Mouse (Mus musculus): ENCODE measurements around the gene Sntb2. TPM values are rescaled to one million over a fixed set of nuclear protein-coding genes. Genes with fewer than 3 reads are reported as not detected.
A peak's percentile ranks its signal among the peaks of the same experiment; 100 is the strongest.

Sntb2 gene
- polyA plus RNA-seq, 1 experiment from 2014 or later: 17.8 TPM

DNA sequence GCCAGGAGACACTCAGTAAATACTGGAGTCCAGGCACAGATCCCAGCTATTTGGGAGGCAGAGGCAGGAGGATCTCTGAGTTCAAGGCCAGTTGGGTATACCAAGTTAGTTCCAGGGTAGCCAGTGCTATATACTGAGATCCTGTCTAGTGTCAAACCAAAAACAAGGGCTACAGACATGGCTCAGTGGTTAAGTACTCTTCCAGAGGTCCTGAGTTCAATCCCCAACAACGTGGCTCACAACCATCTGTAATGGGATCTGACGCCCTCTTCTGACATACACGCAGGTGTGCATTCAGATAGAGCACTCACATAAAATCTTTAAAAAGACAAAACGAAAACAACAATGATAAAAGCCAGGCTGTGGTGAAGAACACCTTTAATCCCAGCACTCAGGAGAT is 113.9 kb downstream of the Sntb2 start:
- Histone ChIP-seq H3K4me2 (peak overlapping the region; percentile 87), H3K4me1 (peaks cover 15% of the 10 kb centered on the region), H3K9ac (no peak overlapping the region), H3K4me3 (peak overlapping the region; percentile 83), H3K27ac (no peak overlapping the region), H3K27me3 (no peaks in the 10 kb centered on the region), H3K36me3 (peaks cover 75% of the 10 kb centered on the region), H3K9me3 (no peaks in the 10 kb centered on the region)
- 98% methylated on average over 4 of the region's 4 CpGs for WGBS
- no peak for ATAC-seq (ENCODE audit: borderline replicate concordance, extremely low read depth, low FRiP score, low TSS enrichment)

DNA sequence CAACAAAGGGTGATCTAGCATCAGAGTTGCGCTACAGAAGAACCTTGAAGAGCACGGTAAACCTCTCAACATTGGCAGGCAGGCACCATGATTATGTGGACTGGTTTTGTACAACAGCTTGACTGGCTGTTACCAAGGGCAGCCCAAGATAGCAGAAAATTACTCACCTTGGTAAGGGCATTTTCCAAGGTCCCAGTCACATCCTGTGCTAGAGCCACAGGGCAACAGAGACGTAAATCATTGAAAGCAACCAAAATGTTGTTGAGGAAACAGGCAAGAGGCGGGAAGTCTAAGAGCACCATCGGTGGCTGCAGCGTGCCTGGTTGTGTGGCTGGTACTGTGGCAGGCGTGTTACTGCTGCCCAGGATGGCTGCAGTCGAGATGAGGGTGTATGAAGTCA is 116.5 kb downstream of the Sntb2 start:
- H3K36me3 ChIP-seq: peaks cover 52% of the 10 kb centered on the region
- H3K4me2 ChIP-seq: no peak overlapping the region
- H3K9me3 ChIP-seq: no peaks in the 10 kb centered on the region
- 96% methylated on average over 8 of the region's 8 CpGs for WGBS
- H3K27ac ChIP-seq: no peak overlapping the region
- no peak overlapping the region for H3K9ac ChIP-seq
- no peak for ATAC-seq (ENCODE audit: borderline replicate concordance, extremely low read depth, low FRiP score, low TSS enrichment)
- H3K4me1 ChIP-seq: peaks cover 22% of the 10 kb centered on the region
- no peak overlapping the region for H3K4me3 ChIP-seq
- H3K27me3 ChIP-seq: no peaks in the 10 kb centered on the region

DNA sequence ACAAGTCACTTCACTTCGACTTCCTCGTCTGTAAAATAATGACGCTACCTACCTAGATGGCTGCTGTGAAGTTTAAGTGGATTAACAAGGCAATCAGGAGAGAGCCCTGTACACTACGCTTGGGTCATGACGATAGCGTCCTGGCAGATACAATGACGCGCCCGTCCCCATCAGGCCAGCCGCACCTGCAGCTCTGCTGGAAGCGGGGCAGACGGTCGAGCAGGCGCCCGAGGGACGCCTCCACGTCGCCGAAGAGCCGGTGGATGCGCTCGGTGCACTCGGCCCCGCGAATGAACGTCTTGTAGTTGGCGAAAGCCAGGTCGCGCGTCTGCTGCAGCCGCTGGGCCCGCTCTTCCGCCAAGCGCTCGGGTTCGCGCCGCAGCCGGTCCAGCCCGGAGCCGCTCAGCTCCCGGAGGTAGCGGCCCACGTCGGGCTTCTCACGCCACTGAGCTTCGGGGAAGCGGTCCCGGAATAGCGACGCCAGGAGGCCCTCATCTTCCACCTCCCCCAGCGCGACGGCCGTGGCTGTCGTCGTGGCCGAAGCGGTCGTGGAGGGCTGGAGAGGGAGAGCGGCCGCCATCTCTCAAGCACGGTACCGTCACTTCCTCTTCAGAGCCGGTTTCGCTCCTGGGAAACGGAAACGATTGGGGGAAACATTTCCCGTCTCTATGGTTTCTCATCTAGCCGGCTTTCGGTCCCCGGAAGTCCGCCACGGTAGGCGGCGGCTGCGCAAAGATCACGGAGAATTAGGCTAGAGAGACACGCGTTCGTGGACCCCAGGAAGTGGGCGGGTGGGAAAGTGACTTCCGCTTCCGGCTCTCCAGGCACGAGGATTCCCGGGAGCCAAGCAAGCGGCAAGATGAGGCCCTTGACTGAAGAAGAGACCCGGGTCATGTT is 120.8 kb downstream of the Sntb2 start, which contains the start of the genes Cog8 and Nip7:
Cog8 (minus strand) TSS at position 614 of the 897 bp plus-strand sequence.
Nip7 (plus strand) TSS at position 802 of the 897 bp plus-strand sequence.
- peaks cover 20% of the 10 kb centered on the region for H3K4me1 ChIP-seq
- peak; percentile 94 for ATAC-seq (ENCODE audit: borderline replicate concordance, extremely low read depth, low FRiP score, low TSS enrichment)
- H3K36me3 ChIP-seq: peaks cover 47% of the 10 kb centered on the region
- H3K9me3 ChIP-seq: no peaks in the 10 kb centered on the region
- no peaks in the 10 kb centered on the region for H3K27me3 ChIP-seq
- under 1% methylated on average over 87 of the region's 88 CpGs for WGBS
- H3K9ac ChIP-seq: peak within 1 kb of the TSS; percentile 80
- H3K4me2 ChIP-seq: peak within 1 kb of the TSS; percentile 89
- peak within 1 kb of the TSS; percentile 74 for H3K27ac ChIP-seq
- peak within 1 kb of the TSS; percentile 88 for H3K4me3 ChIP-seq

- H3K9ac ChIP-seq: peak overlapping the region; percentile 71
- no peaks in the 10 kb centered on the region for H3K27me3 ChIP-seq
- H3K9me3 ChIP-seq: no peaks in the 10 kb centered on the region
- H3K4me3 ChIP-seq: peak overlapping the region; percentile 88
- H3K4me2 ChIP-seq: peak overlapping the region; percentile 89
- under 1% methylated on average over 32 of the region's 33 CpGs for WGBS
- no peak overlapping the region for H3K27ac ChIP-seq
- peak; percentile 60 for ATAC-seq (ENCODE audit: borderline replicate concordance, extremely low read depth, low FRiP score, low TSS enrichment)
- peaks cover 20% of the 10 kb centered on the region for H3K4me1 ChIP-seq
- H3K36me3 ChIP-seq: peaks cover 40% of the 10 kb centered on the region
Measured at GRCm38 (mm10) chr8:107056973-107057369, 121.4 kb downstream of the Sntb2 start.

DNA sequence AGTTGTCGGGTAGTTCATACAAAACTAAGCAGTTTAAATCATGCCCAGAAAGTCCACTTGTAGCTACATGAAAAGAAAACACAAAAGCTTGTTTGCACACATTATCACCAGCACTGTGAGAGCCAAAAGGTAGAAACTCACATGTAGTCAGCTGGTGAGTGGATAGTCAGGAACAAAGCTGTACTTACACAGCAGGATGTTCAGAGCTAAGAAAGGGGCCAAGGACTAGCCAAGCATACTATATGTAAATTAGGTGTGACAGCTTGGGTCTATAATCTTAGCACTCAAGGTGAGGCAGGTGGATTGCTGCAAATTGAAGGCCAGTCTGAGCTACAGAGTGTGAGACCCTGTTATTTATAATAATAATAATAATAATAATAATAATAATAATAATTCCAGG is 127.1 kb downstream of the Sntb2 start:
- no peak overlapping the region for H3K9ac ChIP-seq
- peaks cover 6% of the 10 kb centered on the region for H3K4me1 ChIP-seq
- H3K4me3 ChIP-seq: no peak overlapping the region
- H3K4me2 ChIP-seq: no peak overlapping the region
- no peaks in the 10 kb centered on the region for H3K27me3 ChIP-seq
- no peaks in the 10 kb centered on the region for H3K9me3 ChIP-seq
- H3K36me3 ChIP-seq: peaks cover 17% of the 10 kb centered on the region
- no peak for ATAC-seq (ENCODE audit: borderline replicate concordance, extremely low read depth, low FRiP score, low TSS enrichment)
- H3K27ac ChIP-seq: no peak overlapping the region
- WGBS: 87% methylated on average over 1 of the region's 1 CpGs

- Histone ChIP-seq H3K36me3 (peaks cover 13% of the 10 kb centered on the region; the same call in 1 of the 2 replicates), H3K9me3 (no peaks in the 10 kb centered on the region), H3K9ac (no peak within 1 kb of the TSS), H3K27me3 (no peaks in the 10 kb centered on the region), H3K4me1 (no peaks in the 10 kb centered on the region), H3K4me3 (no peak within 1 kb of the TSS), H3K27ac (no peak within 1 kb of the TSS), H3K4me2 (no peak within 1 kb of the TSS)
- ATAC-seq (ENCODE audit: borderline replicate concordance, extremely low read depth, low FRiP score, low TSS enrichment): peak; percentile 49; the same call in 1 of the 2 replicates
- WGBS: 44% methylated on average over 17 of the region's 17 CpGs
Measured at GRCm38 (mm10) chr8:107065511-107066496, 130.3 kb downstream of the Sntb2 start, which contains the start of gene Tmed6. Tmed6 (minus strand) TSS chr8:107065644.

Other genes starting within 250 kb of the Sntb2 start
- gene Has3, start 65.5 kb upstream of the Sntb2 start, polyA plus RNA-seq (2015; fragmentation: Nextera tagmentation; extraction: Ambion mirVana): 0.15 and 0.23 TPM in 2 replicates
- 66.5 and 68.6 TPM in 2 replicates for gene Utp4, start 42.1 kb upstream of the Sntb2 start, polyA plus RNA-seq (2015; fragmentation: Nextera tagmentation; extraction: Ambion mirVana)
- gene Vps4a, start 95.5 kb downstream of the Sntb2 start, polyA plus RNA-seq (2015; fragmentation: Nextera tagmentation; extraction: Ambion mirVana): 65.7 and 68.9 TPM in 2 replicates
- 46.9 and 50.3 TPM in 2 replicates for gene Pdf, start 112.9 kb downstream of the Sntb2 start, polyA plus RNA-seq (2015; fragmentation: Nextera tagmentation; extraction: Ambion mirVana)
- 36.1 and 40.1 TPM in 2 replicates for gene Cog8, start 120.9 kb downstream of the Sntb2 start, polyA plus RNA-seq (2015; fragmentation: Nextera tagmentation; extraction: Ambion mirVana)
- gene Nip7, start 121.1 kb downstream of the Sntb2 start, polyA plus RNA-seq (2015; fragmentation: Nextera tagmentation; extraction: Ambion mirVana): 79.9 and 81.0 TPM in 2 replicates
- 1.3 and 2.1 TPM in 2 replicates for gene Tmed6, start 129.9 kb downstream of the Sntb2 start, polyA plus RNA-seq (2015; fragmentation: Nextera tagmentation; extraction: Ambion mirVana)
- 16.4 and 17.0 TPM in 2 replicates for gene Terf2, start 160.8 kb downstream of the Sntb2 start, polyA plus RNA-seq (2015; fragmentation: Nextera tagmentation; extraction: Ambion mirVana)
- gene Cyb5b, start 214.9 kb downstream of the Sntb2 start, polyA plus RNA-seq (2015; fragmentation: Nextera tagmentation; extraction: Ambion mirVana): 87.3 and 88.3 TPM in 2 replicates